Mouse (Mus musculus) left cerebral cortex, adult 11 months (tissue): ENCODE measurements around the gene Wnt7a.

Experiments
- DNase-seq: peaks from one replicate; pipeline ENCODE4 v3.0.0; 2022; ENCODE audit warnings: low spot score

The Wnt7a gene

DNA sequence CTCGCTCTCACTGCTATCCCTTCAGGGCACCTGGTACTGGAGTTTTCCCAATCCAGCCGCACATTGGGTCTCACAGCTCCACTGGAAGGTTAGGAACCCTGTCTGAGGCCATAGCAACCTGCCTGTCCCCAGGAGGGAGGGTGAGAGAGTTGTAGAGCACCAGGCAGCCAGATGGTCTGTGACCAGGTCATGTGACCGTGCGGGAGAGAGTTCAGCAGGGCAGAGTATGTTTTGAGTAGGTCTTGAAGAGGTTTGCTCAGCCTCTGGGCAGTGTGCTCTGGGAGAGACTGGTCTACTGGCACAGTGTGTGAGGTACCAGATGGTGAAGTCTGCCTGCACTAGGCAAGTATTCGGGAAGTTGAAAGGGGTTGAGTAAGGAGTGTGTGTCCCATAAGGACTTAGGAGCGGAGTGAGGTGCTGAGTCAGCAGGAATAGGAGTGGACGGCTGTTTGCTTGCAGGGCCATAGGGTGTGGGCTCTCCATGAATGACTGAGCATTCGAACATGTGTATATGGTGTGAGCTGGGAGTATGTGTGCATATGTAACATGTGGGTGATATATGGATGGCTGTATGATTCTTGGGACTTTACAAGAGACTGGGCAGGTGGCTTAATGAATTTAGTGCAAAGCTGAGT is 71.4 kb downstream of the Wnt7a start:
- DNase-seq = no peak

DNA sequence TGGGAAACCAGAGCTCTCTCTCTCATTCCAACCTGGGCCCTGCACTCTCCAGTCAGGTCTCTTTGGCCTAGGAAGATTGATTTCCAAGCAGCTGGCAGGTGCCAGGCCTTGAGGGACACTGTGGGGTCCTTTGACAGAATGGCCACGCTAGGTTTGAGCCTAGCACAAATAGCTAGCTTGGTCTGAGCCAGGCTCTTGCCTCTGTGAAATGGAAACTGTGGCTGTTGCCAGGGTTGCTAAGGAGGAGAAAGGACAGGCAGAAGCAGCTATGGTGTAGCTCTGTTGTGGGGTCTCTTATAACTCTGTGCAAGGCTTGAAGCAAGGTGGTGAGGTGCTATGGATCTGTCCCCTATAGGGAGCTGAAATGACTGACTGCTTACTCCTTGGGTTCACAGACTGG is 75.7 kb downstream of the Wnt7a start:
- DNase-seq = no peak

DNA sequence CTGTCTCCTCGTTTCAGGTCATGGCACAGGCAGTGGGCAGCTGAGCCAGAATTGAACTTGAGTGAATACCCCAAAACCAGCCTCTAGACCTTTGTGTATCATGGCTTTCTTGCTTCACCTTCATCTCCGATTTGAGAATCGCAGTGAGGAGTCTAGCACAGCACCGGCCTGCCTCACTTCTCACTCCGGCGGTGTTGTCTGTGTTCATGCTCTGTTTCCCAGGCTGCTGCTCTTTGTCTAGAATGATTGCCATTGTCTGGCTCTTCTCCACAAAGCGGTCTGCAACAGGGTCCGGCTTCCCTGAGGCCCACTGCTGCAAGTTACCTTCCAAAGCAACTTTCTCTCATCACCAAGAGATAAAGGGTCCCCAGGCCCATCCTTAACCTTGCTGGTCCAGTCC is 79.3 kb downstream of the Wnt7a start:
- DNase-seq = no peak

DNA sequence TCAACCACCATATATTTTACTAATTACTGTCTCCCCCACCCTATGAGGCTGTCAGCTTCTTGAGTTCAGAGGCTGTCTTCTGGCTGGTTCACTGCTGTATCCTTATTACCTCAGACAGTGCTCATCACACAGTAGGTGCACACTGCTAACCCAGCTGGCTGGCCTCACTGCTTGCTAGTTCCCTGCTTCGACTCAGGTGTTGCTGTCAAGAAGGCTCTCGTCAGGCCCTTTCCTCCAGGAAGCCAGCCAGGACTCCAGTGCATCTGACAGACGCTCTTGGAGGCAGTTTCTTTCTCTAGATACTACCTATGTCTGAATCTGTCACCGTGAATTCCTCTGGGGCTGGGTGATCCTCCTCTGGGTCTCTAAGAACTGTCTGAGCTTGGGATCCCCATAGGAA is 85.6 kb downstream of the Wnt7a start:
- DNase-seq = no peak

DNA sequence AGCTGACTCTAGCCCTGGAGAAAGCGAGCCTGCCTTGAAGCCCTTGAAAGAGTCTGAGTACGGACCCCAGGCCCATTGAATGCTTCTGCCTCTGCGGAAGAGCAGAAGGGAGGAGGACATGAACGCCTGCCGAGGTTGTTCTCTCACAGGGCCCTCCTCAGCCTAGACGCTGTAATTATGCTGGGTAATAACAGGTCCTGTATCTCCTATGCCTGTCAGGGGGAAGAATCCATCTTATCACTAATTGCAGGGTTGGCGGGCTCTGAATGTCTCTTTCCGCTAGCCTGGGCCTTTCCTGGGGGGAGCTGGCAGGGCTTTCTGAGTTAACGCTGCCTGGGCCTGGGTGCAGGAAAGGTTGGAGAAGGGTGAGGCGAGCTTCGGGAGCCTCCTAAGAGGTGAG is 86.4 kb downstream of the Wnt7a start:
- no peak for DNase-seq

DNA sequence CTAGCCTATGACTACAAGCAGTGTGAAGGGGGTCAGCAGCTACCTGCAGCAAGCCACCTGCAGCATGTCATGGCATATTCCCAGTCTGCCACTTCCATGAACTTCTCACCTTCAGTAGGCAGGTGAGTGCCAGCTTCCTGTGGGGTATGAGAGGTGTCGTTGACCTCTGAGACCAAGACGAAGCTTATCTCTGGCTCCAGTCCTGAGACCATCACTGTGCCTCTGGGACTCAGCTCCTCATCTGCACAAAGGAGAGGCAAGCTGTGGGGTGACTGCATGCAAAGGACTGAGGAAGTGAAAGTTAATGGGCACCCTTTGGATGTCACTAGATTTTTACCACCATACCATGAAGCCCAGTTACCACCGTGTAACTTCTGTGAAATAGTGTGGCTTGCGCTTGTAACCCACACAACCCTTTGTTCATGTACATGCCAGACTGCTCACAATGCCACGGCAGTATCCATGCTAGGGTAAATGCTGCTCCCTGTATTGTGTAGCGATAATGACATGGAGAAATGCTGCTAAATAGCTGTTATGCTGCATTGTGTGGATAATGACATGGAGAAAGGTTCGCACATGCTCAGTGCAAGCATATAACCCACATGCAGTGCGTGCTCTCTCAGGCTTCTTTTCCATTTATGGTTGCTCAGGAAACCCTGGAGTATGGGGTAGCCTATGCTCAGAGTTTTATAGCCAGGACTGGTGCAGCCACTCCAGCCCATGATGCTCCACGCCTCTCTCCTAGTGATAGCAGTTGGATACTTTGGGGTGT is 89.0 kb downstream of the Wnt7a start:
- no peak for DNase-seq
